Mouse (Mus musculus) embryonic fibroblast, embryonic 13.5 days (primary cell): Measurements from ENCODE around the gene Prmt2. TPM values are rescaled to one million over a fixed set of nuclear protein-coding genes. Genes with fewer than 3 reads are reported as not detected.

ENCODE experiments used
- H3K27ac ChIP-seq: 2 replicates; pipeline ENCODE4 v1.5.1; 2012; ENCODE audit warnings: low read length, control low read depth, inconsistent platforms; ENCODE audit not compliant: insufficient read depth
- H3K4me1 ChIP-seq: 2 replicates; pipeline ENCODE4 v1.6.1; 2011; ENCODE audit warnings: low read length; ENCODE audit not compliant: control insufficient read depth, insufficient read depth
- H3K4me3 ChIP-seq: 2 replicates; pipeline ENCODE4 v1.5.1; 2011; ENCODE audit warnings: mild to moderate bottlenecking, control low read depth, low read length; ENCODE audit not compliant: insufficient read depth
- CTCF ChIP-seq: IDR thresholded peaks from 2 replicates; pipeline ENCODE4 v1.5.1; 2011; ENCODE audit warnings: mild to moderate bottlenecking, control low read depth, low read length, moderate library complexity, borderline replicate concordance; ENCODE audit not compliant: insufficient read depth
- POLR2A ChIP-seq: IDR thresholded peaks from 2 replicates; pipeline ENCODE4 v1.6.1; 2011; ENCODE audit warnings: low read depth, mild to moderate bottlenecking, control low read depth, low read length, moderate library complexity
- polyA plus RNA-seq: library from polyadenylated mRNA; stranded (reverse); fragments of >200 nt; gene quantifications from 2 replicates; pipeline ENCODE4 v1.2.4, GENCODE M21; 2011; ENCODE audit warnings: low read depth; ENCODE audit not compliant: missing spikeins, insufficient read length

Gene Prmt2
- polyA plus RNA-seq, 1 experiment, result 32.2 TPM

- Histone ChIP-seq H3K4me1 (no peaks in the 10 kb centered on the region), H3K4me3 (no peak overlapping the region), H3K27ac (no peak overlapping the region)
- TF ChIP-seq CTCF (no peak), POLR2A (no peak)
These were observed 8.0 kb downstream of the Prmt2 start for GRCm38 (mm10) chr10:76229627-76230026.

DNA sequence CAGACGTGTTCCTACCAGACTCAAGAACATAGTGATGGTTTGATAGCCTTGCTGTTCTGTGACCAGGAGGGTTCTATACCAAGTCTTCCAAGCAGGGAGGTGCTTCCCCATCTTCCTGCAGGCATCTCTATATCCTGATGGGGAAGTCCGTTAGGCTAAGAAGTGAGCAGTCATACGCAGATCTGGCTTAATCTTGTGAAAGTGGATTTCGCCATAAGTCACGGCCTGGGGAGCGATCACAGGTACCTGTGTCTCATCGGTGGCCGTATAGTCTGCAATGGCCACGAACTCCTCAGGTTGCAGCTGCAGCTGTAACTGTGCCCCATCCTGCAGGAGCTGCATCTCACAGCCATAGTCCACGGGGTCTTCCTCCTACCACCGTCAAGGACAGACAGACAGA, 11.7 kb downstream of the Prmt2 start:
- no peak overlapping the region for H3K27ac ChIP-seq
- no peak overlapping the region for H3K4me3 ChIP-seq
- no peaks in the 10 kb centered on the region for H3K4me1 ChIP-seq
- TF ChIP-seq POLR2A (no peak), CTCF (no peak)

- Histone ChIP-seq H3K27ac (no peak overlapping the region), H3K4me3 (no peak overlapping the region), H3K4me1 (no peaks in the 10 kb centered on the region)
- TF ChIP-seq POLR2A, result no peak
These were observed 19.4 kb downstream of the Prmt2 start for GRCm38 (mm10) chr10:76218240-76218639.

- TF ChIP-seq POLR2A (no peak), CTCF (no peak)
- Histone ChIP-seq H3K27ac (no peak overlapping the region), H3K4me1 (no peaks in the 10 kb centered on the region), H3K4me3 (no peak overlapping the region)
These were observed 20.6 kb downstream of the Prmt2 start for GRCm38 (mm10) chr10:76217056-76217455.

GRCm38 (mm10) chr10:76214161-76214560, 23.5 kb downstream of the Prmt2 start:
- Histone ChIP-seq H3K4me3 (no peak overlapping the region), H3K4me1 (no peaks in the 10 kb centered on the region), H3K27ac (no peak overlapping the region)
- TF ChIP-seq POLR2A (no peak), CTCF (no peak)

DNA sequence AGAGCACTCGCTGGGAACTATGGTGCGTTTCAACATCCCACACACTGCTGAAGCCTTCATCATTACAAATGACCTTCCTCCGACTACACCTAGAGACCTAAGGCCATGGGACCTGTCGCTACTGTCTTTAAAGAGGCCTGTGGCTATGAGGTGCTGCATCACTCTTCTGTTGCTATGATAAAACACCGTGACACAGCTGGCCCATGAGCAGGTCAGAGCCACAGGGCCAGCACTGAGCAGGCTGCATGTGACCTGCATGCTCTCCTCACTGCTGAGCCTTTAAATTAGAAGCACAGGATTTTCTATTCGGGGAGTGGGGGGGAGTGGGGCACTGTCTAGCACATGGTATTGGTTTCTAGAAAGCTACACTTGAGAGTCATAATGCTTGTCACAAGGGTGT, 25.5 kb downstream of the Prmt2 start:
- Histone ChIP-seq H3K4me3 (no peak overlapping the region), H3K4me1 (no peaks in the 10 kb centered on the region), H3K27ac (no peak overlapping the region)
- TF ChIP-seq CTCF (no peak), POLR2A (no peak)

DNA sequence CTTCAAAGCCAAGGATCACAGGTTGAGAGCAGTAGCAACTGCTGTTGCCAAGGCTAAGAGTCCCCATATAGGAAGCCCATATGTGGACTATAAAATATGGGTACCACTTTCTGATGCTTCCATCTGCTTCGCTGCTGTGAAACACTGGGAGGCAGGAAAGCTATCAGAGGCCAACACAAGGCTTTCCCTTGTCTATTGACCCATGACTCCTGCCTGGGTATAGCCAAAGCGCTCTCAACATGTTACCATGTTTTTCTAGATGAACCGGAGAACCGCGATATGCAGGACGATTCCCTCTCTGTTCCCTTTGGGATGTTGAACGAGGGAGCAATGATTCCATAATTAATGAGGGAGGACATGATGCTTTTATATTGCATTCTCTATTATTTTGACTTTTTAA, 26.9 kb downstream of the Prmt2 start:
- Histone ChIP-seq H3K27ac (no peak overlapping the region), H3K4me1 (no peaks in the 10 kb centered on the region), H3K4me3 (no peak overlapping the region)
- TF ChIP-seq CTCF (no peak), POLR2A (no peak)

DNA sequence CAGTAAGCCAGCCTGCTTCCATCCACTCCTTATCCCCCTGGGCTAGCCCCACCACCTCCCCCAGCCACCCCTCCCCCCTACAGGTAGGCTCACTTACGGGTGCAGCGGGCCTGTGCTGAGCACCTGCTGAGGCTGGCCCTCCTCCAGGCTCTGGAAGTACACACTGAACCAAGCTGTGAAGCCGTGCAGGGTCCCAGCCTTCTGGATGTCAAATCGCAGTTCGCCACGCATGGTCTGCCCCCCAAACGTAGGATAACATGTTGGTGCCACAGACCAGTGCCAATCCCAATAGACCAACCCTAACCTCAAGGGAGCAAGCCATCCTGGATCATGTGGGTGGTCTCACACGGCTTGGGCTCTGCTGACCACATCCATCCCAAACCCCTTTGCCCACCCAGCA, 28.4 kb downstream of the Prmt2 start:
- Histone ChIP-seq H3K4me1 (no peaks in the 10 kb centered on the region), H3K4me3 (no peak overlapping the region), H3K27ac (no peak overlapping the region)
- TF ChIP-seq POLR2A (no peak), CTCF (no peak)

DNA sequence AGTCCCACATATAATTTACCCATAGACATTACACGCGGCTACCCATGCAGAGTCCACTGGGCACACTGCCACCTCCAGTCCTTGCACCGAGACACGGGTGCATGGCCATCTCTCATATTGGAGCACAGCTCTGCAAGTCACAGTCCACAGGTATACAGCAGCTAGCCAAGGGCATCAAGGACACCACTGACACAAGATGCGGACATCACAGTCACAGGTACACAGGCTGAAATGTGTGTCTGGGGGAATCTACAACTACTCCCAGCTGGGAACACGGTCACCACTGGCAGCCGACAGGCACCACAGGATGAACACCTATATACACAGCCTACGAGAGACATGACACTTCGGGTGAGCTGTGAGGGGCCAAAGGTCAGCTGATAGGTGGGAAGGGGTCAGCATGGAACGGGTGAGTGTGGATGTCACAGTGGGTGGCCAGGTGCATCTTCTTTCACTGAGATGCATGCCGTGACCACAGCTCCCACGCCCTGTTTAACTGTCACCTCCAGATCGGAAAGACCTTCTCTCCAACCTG, 30.3 kb downstream of the Prmt2 start:
- TF ChIP-seq CTCF (no peak), POLR2A (no peak)
- Histone ChIP-seq H3K4me3 (no peak overlapping the region), H3K4me1 (no peaks in the 10 kb centered on the region), H3K27ac (no peak overlapping the region)

DNA sequence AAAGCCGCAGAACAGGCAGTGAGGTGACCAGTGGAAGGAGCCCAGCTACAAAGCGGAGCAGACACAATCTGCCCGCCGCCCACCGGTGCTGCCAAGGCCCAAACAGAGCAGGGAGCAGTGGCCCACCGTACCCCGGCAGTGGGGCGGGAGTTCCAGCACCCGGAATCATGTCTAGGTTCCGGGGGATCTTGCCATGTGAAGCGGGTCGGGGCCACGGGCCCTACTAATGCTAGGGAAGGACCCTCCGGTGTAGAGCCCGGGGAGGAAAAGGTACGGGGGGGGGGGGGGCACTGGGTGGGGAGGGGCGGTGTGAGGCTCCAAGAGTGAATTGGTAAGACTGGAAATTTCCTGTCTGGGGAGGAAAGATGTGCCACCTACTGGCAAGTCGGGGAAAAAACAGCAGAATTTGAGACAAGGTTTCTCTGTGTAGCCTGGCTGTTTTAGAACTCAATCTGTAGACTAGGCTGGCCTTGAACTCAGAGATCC, 33.8 kb downstream of the Prmt2 start:
- Histone ChIP-seq H3K4me3 (no peak overlapping the region), H3K27ac (no peak overlapping the region)

GRCm38 (mm10) chr10:76201978-76202377, 35.7 kb downstream of the Prmt2 start:
- TF ChIP-seq CTCF (no peak), POLR2A (no peak)
- Histone ChIP-seq H3K4me3 (no peak overlapping the region), H3K27ac (no peak overlapping the region), H3K4me1 (no peaks in the 10 kb centered on the region)

More for the DNA sequence above, 33.8 kb downstream of the Prmt2 start:
- TF ChIP-seq CTCF (no peak), POLR2A (no peak)
- no peaks in the 10 kb centered on the region for H3K4me1 ChIP-seq
